ENCODE assay signal across 16 mouse cellular contexts in the genomic region with DNA sequence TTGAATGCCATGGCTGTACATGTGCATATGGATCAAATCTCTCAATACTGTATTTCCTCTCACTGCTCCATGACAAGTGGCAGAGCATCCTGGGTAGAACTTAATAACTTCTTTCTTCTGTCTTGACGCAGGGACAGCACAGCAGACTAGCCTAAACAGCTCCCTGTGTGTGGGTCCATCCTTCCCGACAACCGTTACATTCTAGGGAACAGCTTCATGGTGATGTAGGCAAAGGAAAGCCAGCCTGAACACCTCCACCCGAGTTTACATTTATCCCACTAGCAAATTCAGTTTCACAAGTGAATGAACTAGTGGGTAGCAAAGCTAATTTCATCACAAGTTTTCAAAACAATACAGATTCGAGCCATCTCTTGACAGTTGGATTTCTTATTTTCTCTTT.
"Had no signal": no experiment of that assay in that cellular context is flagged by ENCODE, and none has a peak within 500 bp of the region (broad histone marks: within the 10 kb centered on the region; RNA-seq: fewer than 3 reads in every experiment).

No protein-coding gene starts in this region.

- H3K4me1 ChIP-seq: neural tube, embryonic 13.5 days; neural tube, embryonic 15.5 days; stomach, embryonic 15.5 days had no signal

- H3K27ac ChIP-seq: neural tube, embryonic 13.5 days; neural tube, embryonic 15.5 days; stomach, embryonic 15.5 days; stomach, postnatal 0 days had no signal

- DNase-seq: retina, postnatal 1 day; right cerebral cortex, adult 18-20 months; right cerebral cortex, postnatal 14 days; right cerebral cortex, postnatal 25 days; right cerebral cortex, postnatal 4 days; spleen, adult 18-20 months; thymus, adult 18-20 months; thymus, adult 2 months; thymus, postnatal 14 days; thymus, postnatal 25 days; thymus, postnatal 36 days; thymus, postnatal 4 days had no signal

- H3K27me3 ChIP-seq: neural tube, embryonic 13.5 days; neural tube, embryonic 15.5 days; stomach, embryonic 15.5 days had no signal

- H3K36me3 ChIP-seq: neural tube, embryonic 13.5 days; neural tube, embryonic 15.5 days; stomach, embryonic 15.5 days had no signal

- H3K9ac ChIP-seq: neural tube, embryonic 13.5 days; neural tube, embryonic 15.5 days; stomach, embryonic 15.5 days had no signal

- H3K9me3 ChIP-seq: neural tube, embryonic 13.5 days; neural tube, embryonic 15.5 days; stomach, embryonic 15.5 days had no signal

- H3K4me2 ChIP-seq: neural tube, embryonic 13.5 days; neural tube, embryonic 15.5 days; stomach, embryonic 15.5 days had no signal

- H3K4me3 ChIP-seq: neural tube, embryonic 13.5 days; neural tube, embryonic 15.5 days; stomach, embryonic 15.5 days had no signal
